Comparison of ENCODE assay signal across 8 mouse cellular contexts in genomic region chr5:123626631-123627030, GRCm38 (mm10). TPM values are rescaled to one million over a fixed set of nuclear protein-coding genes. Genes with fewer than 3 reads are reported as not detected.
DNase-seq lines count a peak whose midpoint lies in the region; ATAC-seq and TF ChIP-seq lines count a peak whose summit lies in the region.

No protein-coding gene starts in this region.

- no peak for ATAC-seq in hindbrain, postnatal 0 days
- ATAC-seq in lung, embryonic 14.5 days (ENCODE audit: insufficient read depth) = 0 out of 2 replicates have a peak, but pooled peaks have one; percentile 60
- ATAC-seq in frontal cortex, adult (ENCODE audit: low TSS enrichment) = no peak

- H3K9me3 ChIP-seq in hindbrain, postnatal 0 days (ENCODE audit: low read length) = no peaks in the 10 kb centered on the region
- H3K9me3 ChIP-seq in lung, embryonic 14.5 days (ENCODE audit: low read depth, low read length) = no peaks in the 10 kb centered on the region

- 27% methylated on average over 7 of the region's 8 CpGs for WGBS in hindbrain, postnatal 0 days
- WGBS in lung, embryonic 14.5 days = 27% methylated on average over 8 of the region's 8 CpGs

- no peak overlapping the region for H3K27ac ChIP-seq in hindbrain, postnatal 0 days
- H3K27ac ChIP-seq in lung, embryonic 14.5 days (ENCODE audit: low read depth) = no peak overlapping the region

- TF ChIP-seq CTCF in hindbrain, postnatal 0 days (IDR thresholded peaks at IDR 0.05; ENCODE audit: low read depth) = peak; percentile 68
- peak; percentile 73 for TF ChIP-seq CTCF in lung, embryonic 14.5 days (IDR thresholded peaks at IDR 0.05; ENCODE audit: low read depth)

- peak; percentile 75 for DNase-seq in urinary bladder, postnatal 14 days (ENCODE audit: low spot score)
- no peak for DNase-seq in urinary bladder, adult 2 months (ENCODE audit: low spot score)
- DNase-seq in adrenal gland, adult 2 months = peak; percentile 77
- peak; percentile 60 for DNase-seq in embryo, embryonic 9.5 days (ENCODE audit: extremely low spot score)
- peak; percentile 79 for DNase-seq in hindbrain, postnatal 0 days (ENCODE audit: low spot score)
- DNase-seq in lung, embryonic 14.5 days = peak; percentile 92
- DNase-seq in right cerebral cortex, postnatal 25 days = peak; percentile 38

- H3K4me1 ChIP-seq in hindbrain, postnatal 0 days (ENCODE audit: insufficient read depth, low read length) = no peaks in the 10 kb centered on the region
- H3K4me1 ChIP-seq in lung, embryonic 14.5 days (ENCODE audit: insufficient read depth) = no peaks in the 10 kb centered on the region

- no peak overlapping the region for H3K4me3 ChIP-seq in hindbrain, postnatal 0 days (ENCODE audit: low read length)
- no peak overlapping the region for H3K4me3 ChIP-seq in lung, embryonic 14.5 days (ENCODE audit: low read depth, low read length)

- H3K9ac ChIP-seq in hindbrain, postnatal 0 days (replicated peaks; ENCODE audit: low read length) = no peak overlapping the region
- no peak overlapping the region for H3K9ac ChIP-seq in lung, embryonic 14.5 days

- peaks cover 33% of the 10 kb centered on the region for H3K36me3 ChIP-seq in hindbrain, postnatal 0 days (ENCODE audit: insufficient read depth, low read length)
- peaks cover 33% of the 10 kb centered on the region for H3K36me3 ChIP-seq in lung, embryonic 14.5 days (ENCODE audit: insufficient read depth)

- no peak overlapping the region for H3K4me2 ChIP-seq in hindbrain, postnatal 0 days (ENCODE audit: low read depth, low read length)
- no peak overlapping the region for H3K4me2 ChIP-seq in lung, embryonic 14.5 days

- no peaks in the 10 kb centered on the region for H3K27me3 ChIP-seq in hindbrain, postnatal 0 days (ENCODE audit: insufficient read depth, low read length)
- no peaks in the 10 kb centered on the region for H3K27me3 ChIP-seq in lung, embryonic 14.5 days (ENCODE audit: insufficient read depth, low read length)

RNA-seq across cellular contexts. Expression of gene Vps33a, which starts 53.8 kb away (rescaled TPM):
- polyA plus RNA-seq in urinary bladder, adult 2 months (2012; rRNA removed) = 14.6 and 17.7 TPM in 2 replicates
- total RNA-seq in adrenal gland, adult 2 months (2021) = 10 to 100 TPM; 37.9 to 50.1 TPM
- 10.7 and 12.5 TPM in 2 replicates for polyA plus RNA-seq in adrenal gland, adult 2 months (2012; rRNA removed)
- 46.5 and 55.6 TPM in 2 replicates for total RNA-seq in hindbrain, postnatal 0 days (2014; rRNA removed)
- 34.0 and 34.7 TPM in 2 replicates for polyA plus RNA-seq in hindbrain, postnatal 0 days (2015; fragmentation: Nextera tagmentation; extraction: Ambion mirVana)
- polyA plus RNA-seq in lung, embryonic 14.5 days (2014; fragmentation: Nextera tagmentation; extraction: Ambion mirVana) = 27.8 and 28.2 TPM in 2 replicates

RNA-seq across cellular contexts. Expression of gene Clip1, which starts 57.8 kb away (rescaled TPM):
- polyA plus RNA-seq in urinary bladder, adult 2 months (2012; rRNA removed) = 50.5 and 57.5 TPM in 2 replicates
- 10 to 100 TPM; 82.3 TPM for total RNA-seq in adrenal gland, adult 2 months (2021)
- polyA plus RNA-seq in adrenal gland, adult 2 months (2012; rRNA removed) = 19.4 and 32.0 TPM in 2 replicates
- 47.3 and 58.0 TPM in 2 replicates for total RNA-seq in hindbrain, postnatal 0 days (2014; rRNA removed)
- 68.6 and 71.6 TPM in 2 replicates for polyA plus RNA-seq in hindbrain, postnatal 0 days (2015; fragmentation: Nextera tagmentation; extraction: Ambion mirVana)
- polyA plus RNA-seq in lung, embryonic 14.5 days (2014; fragmentation: Nextera tagmentation; extraction: Ambion mirVana) = 33.8 and 33.9 TPM in 2 replicates
